Mouse (Mus musculus) embryonic fibroblast, embryonic 13.5 days (primary cell): Measurements from ENCODE around the gene Dpm3. TPM values are rescaled to one million over a fixed set of nuclear protein-coding genes. Genes with fewer than 3 reads are reported as not detected.

Experiments
- H3K27ac ChIP-seq: 2 replicates; pipeline ENCODE4 v1.5.1; 2012; ENCODE audit warnings: low read length, control low read depth, inconsistent platforms; ENCODE audit not compliant: insufficient read depth
- H3K4me1 ChIP-seq: 2 replicates; pipeline ENCODE4 v1.6.1; 2011; ENCODE audit warnings: low read length; ENCODE audit not compliant: control insufficient read depth, insufficient read depth
- H3K4me3 ChIP-seq: 2 replicates; pipeline ENCODE4 v1.5.1; 2011; ENCODE audit warnings: mild to moderate bottlenecking, control low read depth, low read length; ENCODE audit not compliant: insufficient read depth
- CTCF ChIP-seq: IDR thresholded peaks from 2 replicates; pipeline ENCODE4 v1.5.1; 2011; ENCODE audit warnings: mild to moderate bottlenecking, control low read depth, low read length, moderate library complexity, borderline replicate concordance; ENCODE audit not compliant: insufficient read depth
- POLR2A ChIP-seq: IDR thresholded peaks from 2 replicates; pipeline ENCODE4 v1.6.1; 2011; ENCODE audit warnings: low read depth, mild to moderate bottlenecking, control low read depth, low read length, moderate library complexity
- polyA plus RNA-seq: library from polyadenylated mRNA; stranded (reverse); fragments of >200 nt; gene quantifications from 2 replicates; pipeline ENCODE4 v1.2.4, GENCODE M21; 2011; ENCODE audit warnings: low read depth; ENCODE audit not compliant: missing spikeins, insufficient read length

Gene Dpm3
- polyA plus RNA-seq, 1 experiment, result 51.3 TPM

DNA sequence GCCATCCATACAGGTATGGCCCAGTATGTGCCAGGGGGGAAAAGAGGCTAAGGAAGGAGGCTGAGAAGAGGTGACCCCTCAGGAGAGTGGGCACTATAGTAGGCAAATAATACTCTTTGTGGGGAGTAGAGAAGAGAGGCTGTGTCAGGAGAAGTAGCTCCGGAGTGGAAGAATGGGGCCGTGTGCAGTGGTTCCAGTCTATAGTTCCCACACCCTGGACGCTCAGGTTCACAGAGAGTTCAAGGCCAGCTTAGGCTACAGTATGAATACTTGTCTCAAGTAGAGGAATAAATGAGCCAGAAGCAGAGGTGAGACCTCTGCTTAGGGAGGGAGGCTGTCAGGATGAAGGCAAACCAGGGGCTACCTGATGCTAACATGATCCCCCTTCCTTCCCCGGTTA lies 29.9 kb upstream of the Dpm3 start:
- TF ChIP-seq CTCF (no peak), POLR2A (no peak)
- no peak overlapping the region for H3K27ac ChIP-seq
- H3K4me3 ChIP-seq, result no peak overlapping the region
- H3K4me1 ChIP-seq, result 0 out of 2 replicates have a peak, but pooled peaks cover 8% of the 10 kb centered on the region

- Histone ChIP-seq H3K4me3 (no peak overlapping the region), H3K27ac (no peak overlapping the region), H3K4me1 (0 out of 2 replicates have a peak, but pooled peaks cover 8% of the 10 kb centered on the region)
- TF ChIP-seq CTCF (no peak), POLR2A (0 out of 2 replicates have a peak, but pooled peaks have one; percentile 14)
These were observed 28.6 kb upstream of the Dpm3 start for GRCm38 (mm10) chr3:89230561-89230960.

DNA sequence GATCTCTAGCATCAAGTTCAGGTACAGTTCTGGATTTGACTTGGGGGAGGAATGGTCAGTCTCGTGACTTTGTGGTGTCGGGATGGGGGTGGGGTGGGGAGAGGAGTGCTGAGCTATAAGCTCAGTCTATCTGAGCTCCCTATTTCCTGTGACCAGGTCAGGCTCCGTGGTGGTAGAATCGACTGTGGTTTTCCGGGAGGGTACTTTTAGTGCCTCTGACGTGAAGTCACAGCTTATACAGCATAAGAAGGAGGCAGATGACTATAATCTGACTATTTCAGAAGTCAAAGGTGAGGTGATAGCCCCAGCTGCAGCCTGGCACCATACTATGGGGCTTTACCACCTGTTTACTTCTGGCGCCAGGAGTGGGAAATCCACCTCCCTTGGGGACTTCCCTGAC lies 27.8 kb upstream of the Dpm3 start:
- TF ChIP-seq CTCF (no peak), POLR2A (no peak)
- H3K4me3 ChIP-seq, result no peak overlapping the region
- H3K27ac ChIP-seq, result no peak overlapping the region
- H3K4me1 ChIP-seq, result 0 out of 2 replicates have a peak, but pooled peaks cover 5% of the 10 kb centered on the region

DNA sequence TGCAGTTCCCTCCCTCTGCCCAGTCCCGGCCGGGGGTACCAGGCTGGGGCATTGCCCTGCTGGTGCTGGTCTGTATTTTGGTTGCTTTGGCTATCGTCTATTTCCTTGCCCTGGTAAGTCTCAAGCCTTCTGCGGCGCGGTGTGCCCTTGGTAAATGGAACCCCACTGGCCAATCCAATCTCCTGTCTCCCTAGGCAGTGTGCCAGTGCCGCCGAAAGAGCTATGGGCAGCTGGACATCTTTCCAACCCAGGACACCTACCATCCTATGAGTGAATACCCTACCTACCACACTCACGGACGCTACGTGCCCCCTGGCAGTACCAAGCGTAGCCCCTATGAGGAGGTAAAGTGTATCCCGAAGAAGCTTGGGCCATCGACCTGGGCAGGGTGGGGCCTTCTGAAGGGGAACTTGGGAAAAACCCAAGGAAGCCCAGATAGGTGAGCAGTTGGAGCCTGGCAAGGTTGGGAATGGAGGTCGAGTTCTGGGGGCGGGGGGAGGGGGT lies 27.3 kb upstream of the Dpm3 start:
- TF ChIP-seq CTCF (no peak), POLR2A (no peak)
- Histone ChIP-seq H3K4me1 (0 out of 2 replicates have a peak, but pooled peaks cover 4% of the 10 kb centered on the region), H3K27ac (no peak overlapping the region)

GRCm38 (mm10) chr3:89232614-89233013 lies 26.5 kb upstream of the Dpm3 start:
- TF ChIP-seq POLR2A (no peak), CTCF (no peak)
- Histone ChIP-seq H3K4me1 (0 out of 2 replicates have a peak, but pooled peaks cover 4% of the 10 kb centered on the region), H3K27ac (no peak overlapping the region), H3K4me3 (no peak overlapping the region)

More for the DNA sequence above, 27.3 kb upstream of the Dpm3 start:
- H3K4me3 ChIP-seq, result no peak overlapping the region

DNA sequence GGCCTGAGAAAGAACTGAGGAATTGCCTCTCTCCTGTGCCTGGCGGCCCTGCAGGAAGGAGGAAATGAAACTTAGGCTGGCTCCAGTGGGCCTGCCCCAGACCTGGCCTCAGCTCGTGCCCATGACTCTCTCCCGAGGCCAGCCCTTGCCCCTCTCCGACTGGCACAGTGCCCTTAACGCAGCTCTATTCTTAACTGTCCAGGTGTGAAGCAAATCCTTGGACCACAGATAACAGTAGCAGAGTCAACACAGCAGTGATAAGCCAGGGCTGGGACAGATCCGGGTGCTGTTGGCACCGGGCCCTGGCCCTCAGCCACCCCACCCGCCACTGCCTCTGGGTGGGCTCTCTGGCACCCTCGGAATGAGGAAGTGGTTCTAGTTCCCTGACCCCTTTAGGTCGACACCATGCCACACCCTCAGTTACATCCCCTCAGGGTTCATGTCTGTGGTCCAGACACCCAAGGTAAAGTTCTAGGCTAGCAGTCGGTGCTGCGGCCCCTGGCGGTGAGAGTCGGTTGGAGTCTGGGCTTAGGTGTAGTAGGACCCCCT lies 25.5 kb upstream of the Dpm3 start:
- TF ChIP-seq CTCF, result no peak
- TF ChIP-seq POLR2A, result no peak
- Histone ChIP-seq H3K4me3 (no peak overlapping the region), H3K27ac (no peak overlapping the region), H3K4me1 (no peaks in the 10 kb centered on the region)

GRCm38 (mm10) chr3:89236516-89236915 lies 22.6 kb upstream of the Dpm3 start:
- Histone ChIP-seq H3K27ac (no peak overlapping the region), H3K4me1 (no peaks in the 10 kb centered on the region), H3K4me3 (no peak overlapping the region)
- TF ChIP-seq POLR2A (no peak), CTCF (no peak)

- TF ChIP-seq CTCF, result no peak
- TF ChIP-seq POLR2A, result no peak
These were observed 21.5 kb upstream of the Dpm3 start for GRCm38 (mm10) chr3:89237682-89238081.

GRCm38 (mm10) chr3:89238494-89238893 lies 20.7 kb upstream of the Dpm3 start:
- H3K27ac ChIP-seq, result no peak overlapping the region
- TF ChIP-seq POLR2A (no peak), CTCF (no peak)
- no peaks in the 10 kb centered on the region for H3K4me1 ChIP-seq
- no peak overlapping the region for H3K4me3 ChIP-seq

More at GRCm38 (mm10) chr3:89237682-89238081, 21.5 kb upstream of the Dpm3 start:
- no peaks in the 10 kb centered on the region for H3K4me1 ChIP-seq
- no peak overlapping the region for H3K27ac ChIP-seq
- no peak overlapping the region for H3K4me3 ChIP-seq

DNA sequence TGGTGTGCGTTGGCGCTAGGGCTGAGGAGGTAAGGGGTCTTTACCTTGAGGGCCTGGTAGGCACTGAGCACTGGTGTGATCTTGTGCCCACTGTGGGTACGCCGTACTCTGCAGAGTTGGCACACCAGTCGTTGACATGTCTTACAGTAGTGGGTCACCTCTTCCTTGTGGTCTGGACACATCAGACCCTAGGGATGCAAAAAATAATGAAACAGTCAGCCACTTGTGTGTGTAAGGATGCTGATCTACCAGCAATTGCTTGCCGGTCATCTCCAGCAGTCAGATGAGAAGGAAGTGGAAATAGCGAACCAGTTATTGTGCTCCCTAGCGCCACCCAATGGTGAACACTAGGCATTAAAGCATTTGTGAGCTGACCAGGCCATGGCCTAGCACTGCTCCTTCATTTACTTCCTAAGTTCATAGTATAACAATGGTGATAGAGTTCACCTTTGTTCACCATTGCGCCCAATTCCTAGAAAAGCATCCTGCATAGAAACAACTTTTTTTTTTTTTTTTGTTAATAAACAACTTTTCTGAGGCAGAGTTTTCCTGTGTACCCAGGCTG lies 16.7 kb upstream of the Dpm3 start:
- no peak overlapping the region for H3K27ac ChIP-seq
- H3K4me1 ChIP-seq, result peaks cover 2% of the 10 kb centered on the region; the same call in 1 of the 2 replicates
- H3K4me3 ChIP-seq, result no peak overlapping the region
- peak; percentile 41; the same call in 1 of the 2 replicates for TF ChIP-seq CTCF
- no peak for TF ChIP-seq POLR2A
